ENCODE assay signal across 17 mouse cellular contexts in the genomic region with DNA sequence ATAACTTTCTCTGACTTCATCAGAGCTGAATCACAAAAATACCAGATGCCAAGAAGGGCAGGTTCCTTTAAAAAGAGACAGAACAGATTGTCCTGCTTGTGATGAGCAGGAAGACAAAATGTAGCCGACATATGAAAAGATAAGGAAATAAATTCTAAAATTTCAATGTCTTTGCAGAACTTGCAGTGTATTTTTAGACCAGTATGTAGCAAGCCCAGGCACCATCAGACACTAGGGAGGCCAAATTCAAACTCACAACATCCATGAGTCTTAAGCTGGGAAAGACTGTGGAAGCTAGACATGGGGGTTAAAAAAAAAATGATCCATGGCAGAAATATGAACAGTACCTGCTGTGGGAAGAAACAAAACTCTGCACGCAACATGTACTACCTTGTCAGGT.
"Had no signal": no experiment of that assay in that cellular context is flagged by ENCODE, and none has a peak within 500 bp of the region (broad histone marks: within the 10 kb centered on the region; RNA-seq: fewer than 3 reads in every experiment).

No protein-coding gene starts in this region.

- ATAC-seq: liver, postnatal 0 days; lung, postnatal 0 days; midbrain, embryonic 13.5 days; midbrain, embryonic 15.5 days had no signal

- H3K4me3 ChIP-seq: lung, embryonic 15.5 days; megakaryocyte, embryonic 14.5 days; midbrain, embryonic 13.5 days; midbrain, embryonic 15.5 days; neural tube, embryonic 12.5 days; stomach, embryonic 15.5 days had no signal

- H3K27ac ChIP-seq: lung, embryonic 15.5 days; macrophage; midbrain, embryonic 13.5 days; midbrain, embryonic 15.5 days; neural tube, embryonic 12.5 days; stomach, embryonic 15.5 days; stomach, postnatal 0 days had no signal

- DNase-seq: liver, postnatal 0 days; lung, adult 2 months; lung, postnatal 14 days; lung, postnatal 36 days; right cerebral cortex, postnatal 14 days; thymus, adult 18-20 months; thymus, postnatal 14 days; thymus, postnatal 36 days had no signal
